Mouse (Mus musculus) frontal cortex, postnatal 36 days (tissue): ENCODE results near the gene Ccr4.

ENCODE experiments used
- DNase-seq, 2 experiments: peaks; one replicate each; pipeline ENCODE4 v3.0.0; 2022; ENCODE audit warnings: low spot score in 2 of 2

Gene Ccr4

DNA sequence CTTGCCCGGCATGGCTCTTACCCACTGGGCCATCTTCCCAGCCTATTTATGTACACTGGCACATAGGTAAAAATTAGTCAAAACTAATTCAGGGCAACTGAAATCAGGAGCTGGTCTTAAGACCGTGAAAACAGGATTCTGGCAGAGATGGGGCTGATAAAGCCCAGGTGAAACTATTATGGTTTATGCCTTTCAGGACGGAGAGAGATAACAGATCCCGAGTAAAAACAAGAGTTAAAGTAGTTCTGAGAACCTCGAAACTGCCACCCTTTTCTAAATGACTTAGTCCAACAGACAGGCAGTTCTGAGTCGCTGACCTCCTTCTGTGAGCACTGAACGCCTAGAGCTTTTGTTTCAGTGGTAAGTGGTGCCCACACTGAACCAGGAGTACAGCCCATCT, 32.8 kb downstream of the Ccr4 start:
- no peak for DNase-seq

- DNase-seq, result no peak
These were observed 36.0 kb downstream of the Ccr4 start for GRCm38 (mm10) chr9:114468701-114469100.

DNA sequence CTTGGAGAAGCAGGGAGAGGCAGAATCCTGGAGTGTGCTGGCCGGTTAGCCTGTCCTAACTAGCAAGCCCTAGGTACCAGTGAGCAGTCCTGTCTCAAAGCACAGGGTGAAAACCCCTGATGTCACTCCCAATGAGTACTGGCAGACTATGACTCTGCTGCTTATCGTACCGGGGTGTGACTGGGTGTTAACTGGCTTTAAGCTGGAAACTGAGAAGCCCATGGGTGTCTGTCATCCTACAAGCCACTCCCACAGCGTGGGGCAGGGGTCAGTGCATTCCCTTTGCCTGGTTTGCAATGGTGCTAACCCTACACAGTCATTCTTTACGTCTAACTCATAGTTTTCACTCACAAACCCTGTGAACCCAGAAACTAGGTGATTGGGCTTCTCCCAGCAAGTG, 36.5 kb downstream of the Ccr4 start:
- DNase-seq, result no peak

DNA sequence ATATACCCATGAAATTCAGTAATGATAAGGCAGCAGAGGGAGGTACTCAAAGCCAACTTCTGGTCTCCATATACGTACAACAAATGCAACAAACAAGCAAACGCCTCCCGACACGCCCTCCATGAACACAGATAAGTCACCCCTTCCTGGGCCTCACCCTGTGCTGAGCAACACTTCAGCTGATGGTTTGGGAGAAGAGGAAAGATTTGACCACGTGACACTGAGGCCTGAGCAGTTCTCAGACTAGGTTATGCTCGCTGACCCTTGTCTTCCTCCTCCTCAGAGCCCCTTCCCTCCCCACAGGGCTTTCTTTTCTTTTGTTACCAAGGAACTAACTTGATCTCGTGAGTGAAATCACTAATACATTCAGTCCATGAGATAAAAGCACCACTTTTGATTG, 37.8 kb downstream of the Ccr4 start:
- no peak for DNase-seq

- DNase-seq, result no peak
These were observed 39.3 kb downstream of the Ccr4 start for GRCm38 (mm10) chr9:114465442-114465841.

DNA sequence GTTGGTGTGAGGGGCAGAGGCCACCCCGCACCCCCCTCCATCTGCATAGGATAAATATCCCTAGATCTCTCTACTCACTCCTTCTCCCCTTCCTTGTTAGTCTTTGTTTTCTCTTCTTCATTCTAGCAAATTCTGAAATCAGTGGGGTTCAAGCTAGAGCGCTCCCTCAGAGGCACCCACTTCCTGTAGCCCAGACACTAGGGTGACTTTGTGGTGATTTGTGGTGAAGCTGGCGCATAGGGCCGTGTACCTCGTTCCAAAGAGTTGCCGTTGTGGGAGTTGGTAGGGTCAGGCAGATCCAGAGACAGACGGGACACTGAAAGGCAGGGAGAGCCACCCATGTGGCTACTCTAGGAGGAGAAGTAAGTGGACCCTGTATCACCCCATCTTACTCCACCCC, 42.1 kb downstream of the Ccr4 start:
- DNase-seq, result no peak

DNA sequence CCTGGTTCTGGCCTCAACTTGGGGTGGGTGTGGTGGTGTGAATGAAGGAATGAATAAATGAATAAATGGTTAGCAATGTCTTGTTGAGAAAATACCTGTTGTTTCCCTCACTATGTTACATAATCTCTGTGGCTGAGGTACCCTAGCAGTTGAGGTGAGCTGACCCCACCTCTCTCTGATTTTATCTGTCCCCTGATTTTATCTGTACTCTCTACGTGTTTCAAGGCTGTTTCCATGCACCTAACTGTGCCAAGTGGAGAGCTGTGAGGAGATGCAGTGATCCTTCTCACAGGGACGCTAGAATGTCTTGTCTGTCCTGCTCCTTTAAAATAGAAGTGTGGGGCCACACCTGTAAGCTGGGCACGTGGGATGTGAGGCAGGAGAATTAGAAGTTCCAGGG, 46.3 kb downstream of the Ccr4 start:
- DNase-seq, result no peak

- no peak for DNase-seq
These were observed 49.3 kb downstream of the Ccr4 start for GRCm38 (mm10) chr9:114455420-114455819.

- DNase-seq, result no peak
These were observed 52.3 kb downstream of the Ccr4 start for GRCm38 (mm10) chr9:114452418-114452817.

DNA sequence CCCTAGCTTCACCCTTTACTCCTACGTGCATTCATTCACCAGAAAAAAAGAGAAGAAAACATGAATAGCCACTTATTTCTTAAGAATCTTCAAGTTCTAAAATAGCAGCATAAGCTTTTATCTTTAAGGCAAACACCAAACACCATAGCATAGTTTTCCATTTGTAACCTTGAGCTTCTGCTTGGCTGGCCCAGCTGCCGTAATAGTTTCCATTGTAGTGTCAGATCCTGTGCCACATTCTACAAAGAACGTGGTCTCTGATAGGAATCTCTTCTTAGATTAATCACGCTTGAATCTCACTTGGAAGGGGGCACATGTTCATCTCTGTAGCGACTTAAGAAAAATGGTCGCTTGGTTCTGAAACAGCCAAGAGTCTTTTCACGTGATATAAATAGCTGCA, 53.1 kb downstream of the Ccr4 start:
- no peak for DNase-seq

- no peak for DNase-seq
These were observed 55.5 kb downstream of the Ccr4 start for GRCm38 (mm10) chr9:114449120-114449754.

DNA sequence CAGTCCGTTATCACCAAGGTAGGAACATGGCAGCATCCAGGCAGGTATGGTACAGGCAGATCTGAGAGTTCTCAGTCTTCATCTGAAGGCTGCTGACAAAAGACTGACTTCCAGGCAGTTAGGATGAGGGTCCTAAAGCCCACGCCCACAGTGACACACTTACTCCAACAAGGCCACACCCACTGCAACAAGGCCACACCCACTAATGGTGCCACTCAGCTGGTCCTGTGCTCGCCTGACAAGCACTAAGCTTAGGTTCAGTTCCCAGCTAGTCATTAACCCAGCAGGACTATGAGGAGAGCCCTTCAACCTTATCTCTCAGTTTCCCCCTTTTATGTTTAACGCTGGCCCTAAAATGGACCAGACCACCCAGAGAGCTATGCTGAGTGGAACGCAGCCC, 56.0 kb downstream of the Ccr4 start:
- no peak for DNase-seq

DNA sequence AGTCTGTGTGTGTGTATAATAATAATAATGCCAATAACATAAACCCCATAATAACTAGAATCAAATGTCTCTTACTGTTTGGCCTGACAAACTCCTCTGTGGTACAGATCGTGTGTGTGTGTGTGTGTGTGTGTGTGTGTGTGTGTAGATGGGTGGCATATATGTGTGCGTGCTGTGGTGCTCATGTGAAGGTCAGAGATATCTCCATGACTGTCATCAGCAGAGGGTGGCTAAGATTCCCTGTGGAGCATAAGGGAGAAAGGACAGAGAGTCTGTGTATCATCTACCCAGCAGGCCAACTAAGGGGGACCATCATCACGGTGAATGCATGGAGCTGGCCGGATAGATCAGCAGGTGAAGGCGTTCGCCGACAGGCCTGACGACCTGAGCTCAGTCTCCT, 57.8 kb downstream of the Ccr4 start:
- no peak for DNase-seq

DNA sequence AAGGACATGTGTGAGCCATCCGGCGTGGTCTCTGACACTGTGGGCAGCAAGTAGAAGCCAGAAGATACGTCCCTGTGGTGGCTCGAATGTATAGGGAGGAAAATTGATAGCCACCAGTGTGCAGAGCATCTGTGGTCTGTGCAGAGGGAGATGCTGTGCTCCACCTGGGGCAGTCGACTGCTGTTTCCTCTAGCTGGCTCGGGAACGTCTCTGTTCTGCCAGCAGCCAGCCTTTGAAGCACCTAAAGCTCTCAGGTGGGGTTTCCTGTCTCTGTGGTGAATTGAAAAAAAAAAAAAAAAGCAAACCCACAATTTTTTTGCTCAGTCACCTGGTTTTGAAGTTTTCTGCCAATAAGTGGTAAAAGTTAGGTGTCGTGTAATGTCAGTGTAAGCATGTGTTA, 61.4 kb downstream of the Ccr4 start:
- no peak for DNase-seq

GRCm38 (mm10) chr9:114442893-114443292, 61.8 kb downstream of the Ccr4 start:
- no peak for DNase-seq

DNA sequence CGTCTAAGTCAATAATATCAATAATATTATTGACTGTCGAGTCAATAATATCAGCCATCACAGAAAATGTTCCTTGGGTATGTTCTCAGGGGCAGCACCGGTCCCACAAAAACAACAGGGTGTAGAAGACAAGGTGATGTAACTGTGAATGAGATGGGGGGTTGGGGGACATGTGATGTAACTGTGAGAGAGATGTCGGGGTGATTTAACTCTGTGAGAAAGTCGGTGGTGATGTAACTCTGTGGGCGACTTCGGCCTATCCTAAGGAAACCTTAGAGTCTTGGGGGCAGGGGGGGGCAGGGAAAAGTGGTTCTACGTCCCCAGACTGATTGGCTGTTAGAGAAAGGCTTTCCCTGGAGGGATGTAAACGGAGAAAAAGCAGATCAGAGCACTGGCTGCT, 62.5 kb downstream of the Ccr4 start:
- no peak for DNase-seq

GRCm38 (mm10) chr9:114440548-114440947, 64.2 kb downstream of the Ccr4 start:
- no peak for DNase-seq
